Mouse (Mus musculus) yolk sac, embryonic 10.5 days (tissue): ENCODE data around the gene Agbl2.
A peak's percentile ranks its signal among the peaks of the same experiment; 100 is the strongest.

ENCODE experiments used
- DNase-seq: peaks from one replicate; pipeline ENCODE4 v3.0.0-alpha.2; 2017; ENCODE audit warnings: low spot score

Agbl2 gene

GRCm38 (mm10) chr2:90782458-90782857, at the start of gene Agbl2:
TSS of gene Agbl2 (plus strand) at chr2:90782727.
- no peak for DNase-seq

GRCm38 (mm10) chr2:90735326-90735725, 47.2 kb upstream of the Agbl2 start:
- DNase-seq: no peak

DNA sequence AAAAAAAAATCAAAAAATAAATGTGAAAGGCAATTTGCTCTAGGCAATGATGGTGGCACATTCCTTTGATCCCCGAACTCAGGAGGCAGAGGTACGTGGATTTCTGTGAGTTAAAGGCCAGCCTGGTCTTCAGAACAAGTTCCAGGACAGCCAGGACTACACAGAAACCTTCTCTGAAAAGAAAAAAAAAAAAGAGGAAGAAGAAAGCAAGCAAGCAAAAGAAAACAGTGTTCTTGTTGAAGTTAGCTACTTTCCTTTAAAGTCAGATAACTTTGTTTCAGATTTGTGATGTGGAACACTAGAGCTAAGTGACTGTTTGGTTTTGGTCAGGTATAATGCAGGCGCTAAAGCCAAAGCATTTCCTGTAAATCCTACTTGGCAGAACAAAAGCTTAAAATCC, 43.7 kb upstream of the Agbl2 start:
- DNase-seq: no peak

DNA sequence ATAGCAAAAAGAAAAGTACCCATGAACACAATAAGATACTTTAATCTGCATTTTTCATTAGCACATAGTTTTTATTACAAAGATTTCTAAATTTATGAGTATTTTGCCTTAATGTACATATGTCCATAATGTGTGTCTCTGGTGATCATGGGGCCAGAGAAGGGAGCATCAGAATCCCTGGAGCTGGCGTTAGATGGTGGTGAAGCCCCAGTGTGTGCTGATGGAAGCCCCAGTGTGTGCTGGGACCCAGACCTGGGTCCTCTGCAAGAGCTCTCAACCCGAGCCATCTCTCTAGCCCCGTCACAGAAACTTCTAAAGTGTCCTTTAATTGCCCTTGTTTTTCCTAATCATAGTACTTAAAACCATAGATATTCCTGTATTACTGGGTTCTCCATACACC, 43.2 kb upstream of the Agbl2 start:
- no peak for DNase-seq

GRCm38 (mm10) chr2:90739921-90740320, 42.6 kb upstream of the Agbl2 start:
- peak; percentile 71 for DNase-seq

GRCm38 (mm10) chr2:90744285-90745052, 38.1 kb upstream of the Agbl2 start:
- peak; percentile 11 for DNase-seq

DNA sequence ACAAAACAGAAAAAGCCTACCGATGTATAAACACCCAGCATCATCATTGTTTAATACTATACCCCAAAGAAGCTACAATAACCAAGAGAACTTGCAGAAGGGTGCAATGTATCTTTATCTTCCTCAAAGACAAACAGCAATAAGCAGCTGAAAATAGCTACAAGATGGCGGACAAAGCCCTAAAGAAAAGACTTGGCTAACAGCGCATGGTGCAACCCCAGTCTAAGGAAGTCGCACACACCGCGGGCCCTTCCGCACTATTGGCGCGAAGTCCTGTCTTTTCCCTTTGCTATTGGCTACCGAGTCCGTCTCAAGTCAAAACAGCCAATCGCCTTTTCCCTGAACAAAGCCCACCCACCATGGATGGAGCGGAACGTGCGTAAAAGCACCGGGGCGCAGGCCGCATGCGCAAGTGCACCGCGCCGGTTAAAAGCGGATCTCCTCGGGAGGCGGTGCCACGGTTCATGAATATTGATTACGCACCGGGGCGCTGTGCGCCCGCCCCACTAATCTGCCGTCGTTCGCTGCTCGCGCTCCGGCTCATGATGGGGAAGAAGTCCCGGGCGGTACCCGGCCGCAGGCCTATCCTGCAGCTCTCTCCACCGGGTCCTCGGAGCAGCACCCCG, 37.4 kb upstream of the Agbl2 start, which contains the start of gene Fnbp4:
Gene Fnbp4 (plus strand): TSS at position 318 of the 626 bp plus-strand sequence.
- peak; percentile 99 for DNase-seq

DNA sequence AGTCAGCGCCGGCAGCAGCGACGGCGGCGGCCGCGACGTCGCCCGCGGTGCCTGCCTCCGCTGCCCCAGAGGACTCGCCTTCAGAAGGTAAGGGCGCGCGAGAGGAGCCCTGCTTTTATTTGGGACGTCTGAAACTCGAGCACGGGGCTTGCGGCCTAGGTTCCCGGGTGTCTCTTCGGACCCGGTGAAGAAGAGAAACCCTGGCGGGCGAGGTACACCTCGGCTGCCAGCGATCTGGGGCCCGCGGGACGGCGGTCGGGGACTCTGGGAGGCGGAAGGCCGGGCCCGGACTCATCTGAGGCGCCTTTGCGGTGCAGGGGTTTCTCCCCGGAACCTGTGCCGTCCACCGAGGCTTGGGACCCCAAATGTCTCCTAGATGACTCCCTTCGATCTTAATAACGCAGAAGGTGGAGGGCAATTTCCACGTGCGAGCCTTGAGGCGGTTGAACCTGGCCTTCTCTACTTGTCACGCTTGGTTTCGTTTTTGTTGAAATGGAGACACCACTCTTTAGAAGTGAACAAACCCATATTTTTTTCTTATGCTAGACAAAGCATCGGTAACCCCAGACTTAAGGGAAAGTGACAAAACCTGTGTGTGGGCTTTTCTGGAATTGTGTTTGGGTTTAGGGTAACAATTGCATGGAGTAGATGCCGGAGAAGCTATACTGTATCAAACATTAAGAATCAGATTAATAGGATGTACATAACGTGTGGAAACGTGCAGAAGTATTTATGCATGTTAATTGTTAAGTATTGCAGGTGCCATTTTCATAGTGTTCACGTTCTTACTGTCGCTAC, 36.6 kb upstream of the Agbl2 start:
- DNase-seq: no peak

- DNase-seq: peak; percentile 17
Measured at GRCm38 (mm10) chr2:90746538-90746865, 36.0 kb upstream of the Agbl2 start.

- no peak for DNase-seq
Measured at GRCm38 (mm10) chr2:90747131-90747530, 35.4 kb upstream of the Agbl2 start.

- DNase-seq: no peak
Measured at GRCm38 (mm10) chr2:90749676-90750459, 32.7 kb upstream of the Agbl2 start.

- DNase-seq: no peak
Measured at GRCm38 (mm10) chr2:90753565-90753964, 29.0 kb upstream of the Agbl2 start.

- DNase-seq: no peak
Measured at GRCm38 (mm10) chr2:90754188-90754587, 28.3 kb upstream of the Agbl2 start.

GRCm38 (mm10) chr2:90765123-90765522, 17.4 kb upstream of the Agbl2 start:
- DNase-seq: no peak

- DNase-seq: no peak
Measured at GRCm38 (mm10) chr2:90781323-90781722, 1.2 kb upstream of the Agbl2 start.

DNA sequence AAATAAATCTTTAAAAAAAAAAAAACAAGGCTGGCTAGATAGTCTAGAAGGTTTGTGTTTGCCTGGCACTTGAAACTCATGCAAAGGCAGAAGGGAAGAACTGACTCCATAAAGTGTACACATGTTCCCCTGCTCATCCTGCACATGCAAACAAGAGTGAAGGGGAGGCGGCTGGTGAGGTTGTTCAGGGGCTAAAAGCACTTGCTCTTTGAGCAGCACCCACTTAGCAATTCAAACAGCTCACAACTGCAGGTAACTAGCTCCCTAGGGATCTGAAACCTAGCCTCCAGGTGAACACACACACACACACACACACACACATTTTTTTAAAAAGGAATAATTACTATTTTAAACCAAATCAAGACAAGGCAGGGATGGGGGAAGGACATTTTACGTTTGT, 589 bp upstream of the Agbl2 start:
- no peak for DNase-seq

DNA sequence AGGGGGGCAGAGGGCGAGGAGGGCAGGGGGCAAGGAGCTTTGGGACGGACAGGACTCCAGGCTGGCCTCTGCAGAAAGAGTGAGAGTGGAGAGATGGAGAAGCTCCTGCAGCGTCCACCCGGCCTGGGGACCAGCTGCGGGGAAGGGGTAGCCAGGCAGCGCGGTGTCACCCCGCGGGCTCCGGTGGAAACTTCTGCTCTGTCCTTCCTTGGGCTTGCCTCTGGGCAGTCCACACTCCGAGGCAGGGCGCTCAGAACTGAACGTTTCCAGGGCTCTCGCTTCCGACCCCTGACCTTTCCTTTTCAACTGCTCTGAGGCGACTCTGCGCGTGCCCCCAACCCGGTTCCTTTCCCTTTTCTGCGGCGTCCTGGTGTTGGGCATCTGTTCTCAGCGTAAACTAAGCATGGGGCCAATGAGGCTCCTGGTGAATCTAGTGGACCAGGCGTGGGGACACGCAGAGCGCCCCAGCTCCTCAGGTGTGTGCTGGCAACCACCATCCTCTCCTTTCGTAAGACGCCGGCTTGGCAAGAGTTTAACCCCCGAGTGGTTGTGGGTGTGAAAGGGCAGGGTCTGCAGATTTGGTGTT, 467 bp downstream of the Agbl2 start:
- DNase-seq: peak; percentile 46

DNA sequence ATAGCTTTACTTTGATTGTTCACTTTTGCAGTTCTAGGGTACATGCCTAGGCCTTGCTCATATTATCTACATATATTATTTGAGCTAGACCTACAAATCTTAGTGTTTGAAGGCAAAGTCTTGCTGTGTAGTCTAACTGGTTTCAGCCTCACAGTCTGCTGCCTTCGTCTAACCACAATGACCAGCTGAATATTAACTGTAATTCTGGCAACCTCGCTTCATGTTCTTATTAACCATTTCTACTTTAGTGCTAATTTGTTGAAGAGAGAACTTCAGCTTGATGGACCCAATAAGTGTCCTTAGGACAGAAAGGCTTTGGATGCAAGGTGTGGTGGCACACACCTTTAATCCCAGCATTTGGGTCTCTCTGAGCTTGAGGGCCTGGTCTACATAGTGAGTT, 5.6 kb downstream of the Agbl2 start:
- no peak for DNase-seq

DNA sequence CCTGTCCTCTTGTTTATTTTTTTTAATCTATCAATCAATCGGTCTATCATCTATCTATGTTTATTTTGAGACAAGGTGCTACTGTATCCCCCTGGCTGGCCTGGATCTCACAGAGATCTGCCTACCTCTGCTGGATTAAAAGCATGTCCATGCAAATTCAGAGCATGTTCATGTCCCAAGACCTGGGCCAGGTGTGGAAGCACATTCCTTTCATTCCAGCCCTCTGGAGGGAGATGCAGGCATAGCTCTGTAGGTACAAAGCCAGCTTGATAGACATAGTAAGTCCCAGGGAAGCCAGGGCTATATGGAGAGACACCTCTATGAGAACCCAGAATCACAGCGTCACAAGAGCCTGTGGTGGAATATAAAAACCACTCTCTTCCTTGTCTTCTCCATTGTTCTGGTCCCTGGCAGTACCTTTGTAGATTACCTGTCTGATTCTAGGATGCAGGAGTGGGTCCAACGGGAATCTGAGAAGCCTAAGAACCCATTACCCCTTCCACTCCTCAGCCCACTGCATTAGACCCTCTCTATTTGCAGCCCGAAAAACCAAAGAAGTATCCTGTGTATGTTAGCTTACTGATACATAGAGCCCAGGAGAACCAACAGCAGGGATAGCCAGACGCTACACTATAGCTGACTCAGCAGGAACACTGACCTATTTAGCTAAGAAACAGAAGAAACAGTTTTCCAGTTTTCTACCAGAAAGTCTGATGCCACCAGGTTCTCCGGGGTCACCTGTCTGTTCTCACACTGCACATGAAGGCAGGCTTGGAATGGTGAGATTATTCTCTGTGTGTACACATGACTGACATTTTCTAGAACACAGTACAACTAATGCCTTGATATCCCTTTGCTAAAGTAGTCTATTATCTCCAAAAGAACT, 26.0 kb downstream of the Agbl2 start:
- no peak for DNase-seq

DNA sequence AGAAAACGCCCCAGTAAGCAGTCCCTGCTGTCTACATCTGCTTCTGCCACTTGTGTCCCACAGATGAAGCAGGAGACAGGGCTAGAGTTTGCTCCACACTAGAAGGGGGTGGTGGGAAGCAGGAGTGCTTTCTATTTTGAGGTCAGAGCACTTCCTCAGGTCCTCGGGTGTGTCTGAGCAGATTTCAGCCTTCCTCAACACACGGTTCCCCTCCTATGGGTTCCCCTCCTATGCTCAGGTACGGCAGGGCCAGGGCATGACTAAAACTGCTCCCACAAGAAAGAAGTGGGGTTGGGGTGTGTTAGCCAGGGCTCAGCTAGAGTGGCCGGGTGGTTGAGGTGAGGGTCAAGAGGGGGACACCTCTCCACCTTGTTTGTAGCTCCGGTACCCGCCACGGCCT, 28.2 kb downstream of the Agbl2 start:
- no peak for DNase-seq

- DNase-seq: no peak
Measured at GRCm38 (mm10) chr2:90815266-90815665, 32.7 kb downstream of the Agbl2 start.
